Mouse (Mus musculus): ENCODE data around the gene Fkbp6. TPM values are rescaled to one million over a fixed set of nuclear protein-coding genes. Genes with fewer than 3 reads are reported as not detected.
A peak's percentile ranks its signal among the peaks of the same experiment; 100 is the strongest.

The Fkbp6 gene
- polyA plus RNA-seq, 2 experiments = 0.03 TPM; not detected in 1

DNA sequence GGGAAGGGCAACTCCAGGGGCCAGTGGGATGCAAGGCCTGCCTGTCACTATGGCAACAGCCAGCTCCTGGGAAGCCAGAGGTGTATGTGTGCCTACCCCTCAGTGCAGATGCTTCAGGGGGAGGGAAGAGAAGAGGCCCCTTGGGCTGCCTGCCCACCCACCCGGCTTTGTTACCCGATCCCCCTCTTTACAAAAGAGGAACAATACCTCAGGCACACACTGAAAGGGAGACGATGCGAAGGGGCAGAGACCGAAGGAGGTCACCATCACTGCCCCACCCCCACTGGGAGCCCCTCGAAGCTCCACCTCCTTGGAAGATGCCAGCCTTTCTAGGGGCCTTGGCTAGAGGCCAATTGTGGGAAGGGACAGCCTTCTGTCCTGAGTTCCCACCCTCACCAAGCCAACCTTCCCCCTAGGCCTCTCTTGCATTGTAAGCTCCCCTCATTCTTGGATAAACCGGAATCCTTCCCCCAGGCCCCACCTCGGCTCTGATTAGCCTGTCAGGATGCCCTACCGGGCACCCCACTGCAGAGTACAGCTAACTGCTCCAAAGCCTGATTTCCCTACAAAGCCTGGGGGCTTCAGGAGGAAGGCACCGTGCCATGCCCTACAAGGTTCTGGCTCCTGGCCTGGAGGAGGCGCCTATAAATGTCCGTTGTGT, 96.0 kb downstream of the Fkbp6 start:
- Histone ChIP-seq H3K4me2 (ENCODE audit: low read depth) (no peak overlapping the region), H3K9me3 (ENCODE audit: control insufficient read depth, low read length) (no peaks in the 10 kb centered on the region)
- ATAC-seq (ENCODE audit: insufficient read depth) = no peak

DNA sequence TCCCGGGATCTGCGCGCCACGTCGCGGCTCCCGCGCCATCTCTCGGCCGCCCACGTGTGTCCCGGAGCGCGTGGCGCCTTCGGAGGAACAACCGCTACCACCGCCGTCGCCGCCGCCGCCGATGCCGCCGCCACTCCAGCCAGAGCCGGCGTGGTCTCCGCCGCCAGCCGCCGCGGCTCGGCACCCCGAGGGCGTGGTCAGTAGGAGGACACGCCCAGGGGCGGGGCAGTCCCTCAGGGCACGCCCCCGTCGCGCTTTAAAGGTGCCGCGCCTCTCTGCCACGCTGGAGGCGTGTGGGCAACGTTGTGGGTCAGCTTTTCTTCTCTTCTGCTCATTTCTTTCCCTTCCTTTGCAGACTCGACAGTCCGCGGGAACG, 98.8 kb downstream of the Fkbp6 start, which contains the start of gene Fzd9:
Gene Fzd9, minus strand, starts transcription at position 152 of the 376 bp plus-strand sequence.
- no peaks in the 10 kb centered on the region; a peak in 1 of 4 replicates for H3K4me1 ChIP-seq (replicated peaks; ENCODE audit: control insufficient read depth in 2 of 2, insufficient read depth in 2 of 2, low read length in 1 of 2)
- peaks cover 24% of the 10 kb centered on the region for H3K27me3 ChIP-seq (ENCODE audit: control insufficient read depth, insufficient read depth, low read length)
- peak; percentile 29 to 59 (median 43) for DNase-seq (ENCODE audit: low read depth in 3 of 3, low spot score in 3 of 3)
- H3K36me3 ChIP-seq (replicated peaks; ENCODE audit: control insufficient read depth, insufficient read depth, low read depth) = peaks cover 7% of the 10 kb centered on the region
- H3K4me3 ChIP-seq (ENCODE audit: insufficient read depth in 1 of 2, low read depth in 2 of 2, low read length in 2 of 2) = peak within 1 kb of the TSS; percentile 43 to 50
- ATAC-seq (ENCODE audit: insufficient read depth) = peak; percentile 82
- TF ChIP-seq CTCF (IDR thresholded peaks at IDR 0.05; ENCODE audit: low read depth) = no peak
- no peak for TF ChIP-seq EP300 (IDR thresholded peaks at IDR 0.05; ENCODE audit: low read depth)
- H3K4me2 ChIP-seq (ENCODE audit: low read depth) = peak within 1 kb of the TSS; percentile 65
- under 1% methylated on average over 51 of the region's 51 CpGs for WGBS (ENCODE audit: insufficient replicate concordance)
- no peak within 1 kb of the TSS for H3K27ac ChIP-seq
- no peaks in the 10 kb centered on the region for H3K9me3 ChIP-seq (ENCODE audit: control insufficient read depth, low read length)
- H3K9ac ChIP-seq (replicated peaks) = no peak within 1 kb of the TSS

More for the DNA sequence above, 96.0 kb downstream of the Fkbp6 start:
- no peak for DNase-seq (ENCODE audit: low read depth in 3 of 3, low spot score in 3 of 3)
- TF ChIP-seq EP300 (IDR thresholded peaks at IDR 0.05; ENCODE audit: low read depth) (no peak), CTCF (IDR thresholded peaks at IDR 0.05; ENCODE audit: low read depth) (no peak)
- Histone ChIP-seq H3K9ac (replicated peaks) (no peak overlapping the region), H3K4me1 (replicated peaks; ENCODE audit: control insufficient read depth in 2 of 2, insufficient read depth in 2 of 2, low read length in 1 of 2) (no peaks in the 10 kb centered on the region; a peak in 1 of 4 replicates), H3K27ac (no peak overlapping the region), H3K27me3 (ENCODE audit: control insufficient read depth, insufficient read depth, low read length) (peaks cover 24% of the 10 kb centered on the region), H3K36me3 (replicated peaks; ENCODE audit: control insufficient read depth, insufficient read depth, low read depth) (no peaks in the 10 kb centered on the region), H3K4me3 (ENCODE audit: insufficient read depth in 1 of 2, low read depth in 2 of 2, low read length in 2 of 2) (no peak overlapping the region)
- 29% methylated on average over 12 of the region's 12 CpGs for WGBS (ENCODE audit: insufficient replicate concordance)

DNA sequence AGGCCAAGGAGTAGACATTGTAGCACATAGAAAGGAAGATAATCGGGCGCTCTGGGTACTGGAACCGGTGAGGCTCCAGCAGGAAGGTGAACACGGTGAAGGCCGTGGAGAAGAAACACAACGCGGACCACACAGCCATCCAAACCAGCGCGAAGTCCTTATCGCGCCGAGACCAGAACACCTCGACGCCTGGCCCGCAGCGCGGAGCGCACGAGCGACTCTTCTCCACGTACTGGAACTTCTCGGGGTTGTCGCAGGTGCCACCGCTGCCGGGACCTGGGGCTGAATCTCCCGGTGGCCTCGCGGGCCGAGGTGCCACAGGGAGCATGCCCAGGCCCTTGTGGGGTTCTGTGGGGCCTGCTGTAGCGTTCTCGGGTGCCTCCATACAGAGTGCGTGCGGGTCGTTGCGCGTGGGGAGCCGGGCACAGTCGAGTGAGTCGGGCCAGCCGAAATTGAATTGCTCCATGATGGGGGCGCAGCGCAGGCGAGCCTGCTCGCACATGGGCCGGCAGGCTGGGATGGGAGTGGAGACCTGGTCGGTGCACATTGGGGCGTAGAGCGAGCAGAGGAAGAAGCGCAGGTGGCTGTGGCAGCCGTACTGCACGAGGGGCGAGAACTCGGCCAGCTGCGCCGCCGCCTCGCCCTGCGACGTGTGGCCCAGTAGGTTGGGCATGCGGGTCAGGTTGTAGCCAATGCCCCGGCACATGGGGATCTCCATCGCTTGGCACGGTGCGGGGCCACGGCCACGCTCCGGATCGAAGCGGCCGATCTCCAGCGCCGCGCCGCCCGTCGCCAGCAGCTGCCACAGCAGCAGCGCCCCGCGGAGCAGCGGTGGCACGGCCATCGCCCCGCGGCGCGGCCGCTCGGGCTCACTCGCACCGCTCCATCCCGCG, 99.4 kb downstream of the Fkbp6 start:
- Histone ChIP-seq H3K4me2 (ENCODE audit: low read depth) (peak overlapping the region; percentile 65), H3K27me3 (ENCODE audit: control insufficient read depth, insufficient read depth, low read length) (peaks cover 24% of the 10 kb centered on the region), H3K4me1 (replicated peaks; ENCODE audit: control insufficient read depth in 2 of 2, insufficient read depth in 2 of 2, low read length in 1 of 2) (no peaks in the 10 kb centered on the region; a peak in 1 of 4 replicates), H3K9me3 (ENCODE audit: control insufficient read depth, low read length) (no peaks in the 10 kb centered on the region), H3K36me3 (replicated peaks; ENCODE audit: control insufficient read depth, insufficient read depth, low read depth) (peaks cover 13% of the 10 kb centered on the region), H3K9ac (replicated peaks) (no peak overlapping the region), H3K4me3 (ENCODE audit: insufficient read depth in 1 of 2, low read depth in 2 of 2, low read length in 2 of 2) (peak overlapping the region; percentile 43 to 50), H3K27ac (no peak overlapping the region)
- WGBS (ENCODE audit: insufficient replicate concordance) = 2% methylated on average over 92 of the region's 92 CpGs
- ATAC-seq (ENCODE audit: insufficient read depth) = peak; percentile 64
- DNase-seq (ENCODE audit: low read depth in 3 of 3, low spot score in 3 of 3) = no peak
- TF ChIP-seq EP300 (IDR thresholded peaks at IDR 0.05; ENCODE audit: low read depth) = no peak
- TF ChIP-seq CTCF (IDR thresholded peaks at IDR 0.05; ENCODE audit: low read depth) = no peak

DNA sequence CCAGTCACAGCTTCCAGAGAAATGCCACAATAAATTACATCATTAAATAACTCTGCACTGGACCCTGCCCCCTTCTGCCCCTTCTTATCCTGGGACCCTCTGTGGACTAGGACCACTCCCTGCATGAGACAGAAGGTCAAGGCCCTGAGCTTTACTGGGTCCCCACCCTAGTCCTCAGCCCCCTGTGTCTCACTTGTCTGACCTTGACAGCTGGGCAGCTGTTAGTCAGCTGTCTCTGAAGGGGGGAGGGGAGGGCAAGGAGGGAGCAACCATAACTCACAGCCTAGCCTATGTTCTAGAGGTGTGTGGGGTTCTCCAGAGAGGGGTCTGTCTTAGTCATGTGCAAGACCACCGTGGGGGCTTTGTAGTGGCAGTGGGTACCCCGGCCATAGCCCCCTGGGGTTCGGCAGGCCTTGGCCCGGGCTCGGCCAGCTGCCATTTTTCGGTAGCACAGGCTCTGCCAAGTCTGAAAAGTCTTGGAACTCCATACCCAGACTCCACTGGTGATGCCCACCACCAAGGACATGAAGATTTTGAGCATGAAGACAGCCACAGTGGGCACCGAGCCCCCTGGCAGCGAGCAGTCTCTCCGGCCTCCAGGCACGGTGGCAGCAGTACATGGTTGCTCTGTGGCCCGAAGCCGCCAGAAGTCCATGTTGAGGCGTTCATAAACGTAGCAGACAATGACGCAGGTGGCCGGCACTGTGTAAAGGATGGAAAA, 100.7 kb downstream of the Fkbp6 start:
- no peaks in the 10 kb centered on the region for H3K9me3 ChIP-seq (ENCODE audit: control insufficient read depth, low read length)
- WGBS (ENCODE audit: insufficient replicate concordance) = 78% methylated on average over 16 of the region's 16 CpGs
- H3K9ac ChIP-seq (replicated peaks) = no peak overlapping the region
- no peak overlapping the region for H3K4me3 ChIP-seq (ENCODE audit: insufficient read depth in 1 of 2, low read depth in 2 of 2, low read length in 2 of 2)
- no peak overlapping the region for H3K27ac ChIP-seq
- no peak overlapping the region for H3K4me2 ChIP-seq (ENCODE audit: low read depth)
- TF ChIP-seq EP300 (IDR thresholded peaks at IDR 0.05; ENCODE audit: low read depth) (no peak), CTCF (IDR thresholded peaks at IDR 0.05; ENCODE audit: low read depth) (no peak)
- ATAC-seq (ENCODE audit: insufficient read depth) = no peak
- H3K27me3 ChIP-seq (ENCODE audit: control insufficient read depth, insufficient read depth, low read length) = peaks cover 24% of the 10 kb centered on the region
- no peak for DNase-seq (ENCODE audit: low read depth in 3 of 3, low spot score in 3 of 3)
- peaks cover 26% of the 10 kb centered on the region for H3K36me3 ChIP-seq (replicated peaks; ENCODE audit: control insufficient read depth, insufficient read depth, low read depth)
- no peaks in the 10 kb centered on the region; a peak in 1 of 4 replicates for H3K4me1 ChIP-seq (replicated peaks; ENCODE audit: control insufficient read depth in 2 of 2, insufficient read depth in 2 of 2, low read length in 1 of 2)
